Mouse (Mus musculus) left cerebral cortex, postnatal 10 days (tissue): Measurements from ENCODE around the gene Dhrs3. TPM values are rescaled to one million over a fixed set of nuclear protein-coding genes. Genes with fewer than 3 reads are reported as not detected.
A peak's percentile ranks its signal among the peaks of the same experiment; 100 is the strongest.

ENCODE experiments used
- DNase-seq, 2 experiments: peaks; one replicate each; pipeline ENCODE4 v3.0.0; 2021 to 2022; ENCODE audit warnings: low spot score in 2 of 2, mixed read lengths in 1 of 2; ENCODE audit errors: extremely low spot score in 1 of 2
- intact Hi-C: fragments of 180-260 bp; cut with DNase I; formaldehyde crosslinking; loops from one replicate; pipeline ENCODE4 v1.15.1; 2025
- total RNA-seq, 2 experiments: library from RNA; stranded (reverse); gene quantifications; 2 replicates each; pipeline ENCODE4 v1.2.3; 2021

Gene Dhrs3
- 10 to 100 TPM; 16.0 to 16.6 TPM for total RNA-seq

DNA sequence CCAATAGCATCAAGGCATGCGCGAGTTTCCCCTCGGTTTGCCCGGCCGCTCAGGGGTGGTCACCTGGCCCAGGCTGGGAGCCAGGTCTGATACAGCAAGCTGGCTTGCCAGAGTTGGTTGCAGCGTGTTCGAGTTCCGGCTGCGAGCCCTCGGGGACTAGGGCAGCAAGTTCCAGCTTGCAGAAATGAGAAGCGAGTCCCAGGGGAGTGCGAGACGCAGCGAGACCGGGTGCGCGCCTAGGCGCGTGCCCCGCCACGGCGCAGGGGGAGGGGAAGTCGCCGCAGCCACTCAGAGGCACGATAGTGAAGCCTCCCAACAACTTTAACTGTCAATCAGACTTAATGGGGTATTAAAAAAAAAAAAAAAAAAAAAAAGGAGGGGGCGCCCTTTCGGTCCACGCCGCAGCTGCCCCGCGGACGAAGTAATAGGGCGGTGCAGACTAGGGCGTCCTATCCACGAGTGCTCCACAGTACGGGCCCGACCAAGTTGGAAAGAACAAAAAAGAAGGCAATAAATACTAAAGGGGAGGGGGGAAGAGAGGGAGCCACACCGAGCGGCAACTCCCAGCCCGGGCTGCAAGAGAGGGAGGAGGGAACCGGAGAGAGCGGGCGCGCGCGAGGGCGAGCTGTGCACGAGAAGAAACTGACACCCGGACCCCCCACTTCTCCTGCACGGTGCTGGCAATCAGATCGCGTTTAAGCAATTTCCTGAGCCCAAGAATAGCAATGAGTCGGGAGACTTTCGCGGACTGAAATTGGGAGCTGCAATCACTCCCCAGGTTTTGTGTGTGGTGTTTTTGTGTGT is at the start of gene Dhrs3:
Gene Dhrs3 (plus strand): TSS at position 695 of the 804 bp plus-strand sequence.
- intact Hi-C loops = loop anchor here (5.0 to 10.0 kb wide), 4 partner anchors 82 to 312 kb away; no protein-coding TSS in a partner anchor
- peak; percentile 69 to 92 for DNase-seq

DNA sequence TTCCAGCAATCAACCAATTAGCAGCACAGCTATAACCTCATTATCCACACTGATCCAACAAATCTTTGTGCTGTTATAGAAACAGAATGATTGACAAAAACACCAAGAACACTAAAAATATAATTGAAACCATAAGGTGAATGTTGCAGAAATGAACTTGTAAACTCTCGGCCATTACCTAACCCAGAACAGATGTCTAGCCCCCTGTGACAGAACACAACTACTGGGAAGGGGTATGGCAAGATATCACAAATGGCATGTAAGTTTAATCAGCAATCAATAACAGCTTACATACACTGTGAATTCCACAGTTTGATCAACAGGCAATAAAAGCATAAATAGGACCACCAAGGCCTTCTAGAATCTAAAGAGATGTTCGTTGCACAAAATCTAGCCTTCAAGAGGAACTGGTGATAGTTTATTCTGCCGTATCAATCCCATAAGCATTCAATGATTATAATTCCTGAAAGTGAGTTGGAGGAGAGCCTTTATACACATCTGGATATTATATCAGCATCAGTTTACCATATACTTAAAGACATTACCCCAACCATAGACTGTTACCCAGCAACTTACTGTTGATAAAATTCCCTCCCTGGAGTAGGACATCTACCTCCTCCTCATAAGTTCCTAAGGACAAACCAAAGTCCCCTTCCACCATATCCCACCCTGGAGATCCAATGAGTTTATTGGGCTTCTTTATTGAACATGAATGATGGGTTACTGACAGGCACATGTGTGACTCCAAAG is 30.7 kb upstream of the Dhrs3 start:
- no peak for DNase-seq
- intact Hi-C loops = no loop called here

- intact Hi-C loops = no loop called here
- no peak for DNase-seq
These were observed 24.7 kb upstream of the Dhrs3 start for GRCm38 (mm10) chr4:144867926-144868325.

- no peak for DNase-seq
- intact Hi-C loops = no loop called here
These were observed 24.0 kb upstream of the Dhrs3 start for GRCm38 (mm10) chr4:144868584-144868983.

GRCm38 (mm10) chr4:144872905-144873304 is 19.7 kb upstream of the Dhrs3 start:
- no peak for DNase-seq
- intact Hi-C loops = loop anchor here (10.0 kb wide), 1 partner anchor 108 kb away; no protein-coding TSS in a partner anchor

DNA sequence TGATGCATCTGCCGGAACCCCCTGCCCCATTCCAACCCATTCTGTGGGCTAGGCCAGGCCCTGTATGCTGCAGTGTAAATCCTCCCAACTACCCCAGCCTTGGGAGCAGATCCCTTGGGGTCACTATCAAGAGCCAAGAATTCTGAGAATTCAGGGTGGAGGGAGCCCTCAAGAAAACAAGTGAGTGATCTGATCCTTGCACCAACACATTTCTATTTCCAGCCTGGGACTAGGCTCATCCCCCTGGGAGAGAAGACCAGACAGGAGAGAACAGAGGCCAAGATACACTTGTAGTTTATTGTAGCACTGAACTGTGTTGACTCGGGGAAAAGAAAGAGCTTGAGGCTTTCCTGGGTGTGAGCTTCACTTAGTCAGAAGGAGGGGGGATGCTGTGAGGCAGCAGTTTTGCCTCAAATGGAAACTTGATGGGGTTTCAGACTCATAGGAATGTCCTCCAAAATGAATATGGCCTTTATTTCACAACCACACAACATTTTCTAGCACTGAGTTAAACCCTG is 17.0 kb upstream of the Dhrs3 start:
- intact Hi-C loops = loop anchor here (10.0 kb wide), 1 partner anchor 111 kb away; no protein-coding TSS in a partner anchor
- peak in 1 of 2 experiments; percentile 23 for DNase-seq

- intact Hi-C loops = loop anchor here (10.0 kb wide), 1 partner anchor 115 kb away; no protein-coding TSS in a partner anchor
- DNase-seq = no peak
These were observed 13.1 kb upstream of the Dhrs3 start for GRCm38 (mm10) chr4:144879549-144879948.

GRCm38 (mm10) chr4:144881376-144881775 is 11.3 kb upstream of the Dhrs3 start:
- DNase-seq = no peak
- intact Hi-C loops = loop anchor here (10.0 kb wide), 1 partner anchor 413 kb away; no protein-coding TSS in a partner anchor

DNA sequence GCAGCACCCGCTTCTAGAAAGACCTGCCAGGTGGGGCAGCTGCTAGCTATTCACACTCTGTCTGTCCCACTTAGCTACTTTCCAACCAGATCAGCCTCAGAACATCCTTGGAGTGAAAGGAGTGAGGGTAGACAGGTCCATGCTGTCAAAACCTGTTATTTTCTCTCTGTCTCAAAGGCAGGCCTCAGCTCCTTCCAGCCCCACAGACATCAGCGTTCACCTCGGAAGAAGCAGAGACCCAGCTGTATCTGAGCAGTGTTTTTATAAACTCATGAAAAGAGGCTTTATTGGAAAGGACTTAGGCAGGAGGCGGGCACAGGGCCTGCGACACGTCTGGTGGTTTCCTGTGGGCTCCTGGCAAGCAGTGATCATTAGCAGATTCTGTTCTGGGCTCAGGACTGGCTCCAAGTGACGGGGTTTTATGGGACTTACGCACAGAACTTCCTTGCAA is 9.7 kb upstream of the Dhrs3 start:
- no peak for DNase-seq

DNA sequence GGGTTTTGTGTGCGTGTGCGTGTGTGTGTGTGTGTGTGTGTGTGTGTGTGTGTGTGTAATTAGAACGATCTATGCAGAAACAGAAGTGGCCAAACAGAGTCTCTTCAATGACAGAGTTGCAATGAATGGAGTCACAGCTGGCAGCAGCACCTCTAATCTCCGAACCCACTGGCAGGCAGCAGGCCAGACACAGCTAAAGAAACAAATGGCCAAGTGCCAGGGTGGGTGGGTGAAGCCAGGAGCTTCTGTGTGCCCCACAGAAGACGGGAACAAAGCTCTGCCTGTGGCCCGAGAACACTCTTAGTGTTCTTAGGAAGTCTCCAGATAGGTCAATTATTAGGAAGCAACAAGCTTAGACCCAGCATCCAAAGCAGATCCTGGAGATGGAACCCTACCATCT is 6.2 kb upstream of the Dhrs3 start:
- DNase-seq = peak; percentile 77 to 81
- intact Hi-C loops = loop anchor here (10.0 kb wide), 1 partner anchor 408 kb away; no protein-coding TSS in a partner anchor

More for the DNA sequence above, 9.7 kb upstream of the Dhrs3 start:
- intact Hi-C loops = loop anchor here (10.0 kb wide), 1 partner anchor 412 kb away; no protein-coding TSS in a partner anchor

DNA sequence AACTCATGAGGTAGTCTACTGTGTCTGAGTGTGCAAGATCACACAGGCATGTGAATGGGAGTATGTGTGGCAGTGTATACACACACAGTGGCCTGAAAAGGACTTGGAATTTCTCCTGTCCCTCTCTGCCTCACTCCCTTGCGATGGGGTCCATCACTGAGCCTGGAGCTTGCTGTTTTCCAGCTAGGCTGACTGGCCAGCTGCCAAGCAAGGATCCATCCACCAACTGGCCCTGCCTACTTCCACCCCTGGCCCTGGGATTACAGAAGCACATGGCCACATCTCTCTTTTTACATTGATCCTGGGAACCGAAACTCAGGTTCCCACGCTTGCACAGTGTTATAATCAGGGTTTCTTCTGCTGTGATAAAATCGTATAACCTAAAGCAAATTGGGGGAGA is 3.9 kb upstream of the Dhrs3 start:
- intact Hi-C loops = loop anchor here (10.0 kb wide), 1 partner anchor 406 kb away; no protein-coding TSS in a partner anchor
- peak in 1 of 2 experiments; percentile 57 for DNase-seq

GRCm38 (mm10) chr4:144889505-144890301 is 2.9 kb upstream of the Dhrs3 start:
- no peak for DNase-seq
- intact Hi-C loops = loop anchor here (5.0 to 10.0 kb wide), 5 partner anchors 85 to 405 kb away; no protein-coding TSS in a partner anchor

- intact Hi-C loops = loop anchor here (5.0 to 10.0 kb wide), 4 partner anchors 84 to 314 kb away; no protein-coding TSS in a partner anchor
- DNase-seq = peak; percentile 57 to 72
These were observed 1.9 kb upstream of the Dhrs3 start for GRCm38 (mm10) chr4:144890690-144891120.

DNA sequence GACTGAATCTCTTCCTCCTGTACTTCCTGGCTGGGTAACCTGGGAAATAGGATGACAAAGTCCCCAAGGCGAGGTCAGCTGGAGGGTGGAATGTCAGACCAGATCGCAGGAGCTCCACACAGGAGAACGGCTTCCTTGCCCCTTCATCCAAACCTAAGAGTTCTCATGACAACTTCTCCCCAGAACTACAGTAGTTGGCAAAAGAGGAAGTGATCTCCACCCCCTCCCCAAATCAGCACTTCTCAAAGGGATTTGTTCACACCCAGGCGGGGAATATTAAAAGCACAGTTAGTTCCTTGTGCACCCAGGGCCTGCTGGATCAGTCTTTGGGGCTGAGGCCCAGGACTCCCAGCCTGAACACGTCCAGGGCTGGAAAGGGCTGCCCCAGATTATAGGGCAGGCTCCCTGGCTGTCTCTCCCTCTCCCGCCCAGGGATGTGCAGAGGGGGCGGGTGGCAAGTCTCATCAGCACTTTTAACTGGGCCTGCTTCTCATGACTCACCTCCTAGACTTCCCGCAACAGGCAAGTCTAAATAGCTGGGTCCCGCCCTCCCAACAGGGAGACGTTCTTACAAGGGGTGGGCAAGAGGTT is 1.4 kb upstream of the Dhrs3 start:
- intact Hi-C loops = loop anchor here (5.0 to 10.0 kb wide), 4 partner anchors 84 to 314 kb away; no protein-coding TSS in a partner anchor
- peak in 1 of 2 experiments; percentile 51 for DNase-seq

DNA sequence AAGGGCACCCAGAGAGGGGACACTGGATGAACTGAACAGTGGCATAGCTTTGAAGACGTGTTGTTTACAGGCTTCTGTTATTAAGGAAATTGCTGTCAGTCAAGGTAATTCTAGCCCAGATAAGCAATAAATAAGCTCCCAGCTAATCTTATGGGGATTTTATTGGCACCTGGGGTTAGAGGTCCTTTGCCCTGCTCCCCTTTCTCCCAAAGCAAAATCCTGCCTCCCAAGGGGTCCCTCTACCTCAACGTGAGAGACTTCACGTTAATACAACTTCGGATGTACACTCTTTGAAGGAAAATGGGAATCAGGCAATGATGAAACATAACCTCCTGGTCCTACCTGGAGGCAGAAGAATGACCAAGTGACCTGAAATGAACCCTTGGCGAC is 889 bp upstream of the Dhrs3 start:
- intact Hi-C loops = loop anchor here (5.0 to 10.0 kb wide), 4 partner anchors 83 to 313 kb away; no protein-coding TSS in a partner anchor
- DNase-seq = no peak

GRCm38 (mm10) chr4:144892937-144893272 is 278 bp downstream of the Dhrs3 start:
- no peak for DNase-seq
- intact Hi-C loops = loop anchor here (5.0 to 10.0 kb wide), 4 partner anchors 82 to 312 kb away; no protein-coding TSS in a partner anchor
